Mouse (Mus musculus) thymus, postnatal 25 days (tissue): ENCODE data around the gene Commd9.

Experiments used
- DNase-seq: peaks from one replicate; pipeline ENCODE4 v3.0.0; 2022

The Commd9 gene

GRCm38 (mm10) chr2:101909326-101910080 lies 23.5 kb downstream of the Commd9 start:
- no peak for DNase-seq

DNA sequence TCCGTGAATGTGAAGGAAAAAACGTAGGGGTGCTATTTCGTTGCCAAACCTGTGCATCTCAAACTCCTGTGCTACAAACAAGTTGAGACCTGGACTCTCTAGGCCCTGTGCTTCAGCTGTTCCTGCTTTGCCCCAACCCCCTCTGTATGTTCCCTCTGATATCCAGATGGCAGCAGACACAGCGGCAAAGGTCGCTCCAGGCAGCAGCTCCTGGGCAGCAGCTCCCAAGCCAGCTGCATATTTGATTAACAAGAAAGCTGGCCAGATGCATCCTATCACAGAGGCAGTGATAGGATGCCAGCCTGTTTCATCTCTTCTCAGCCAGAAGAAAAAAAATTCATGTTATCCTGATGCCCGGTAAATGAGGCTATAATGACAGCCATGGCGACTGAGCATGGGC lies 32.5 kb downstream of the Commd9 start:
- no peak for DNase-seq

DNA sequence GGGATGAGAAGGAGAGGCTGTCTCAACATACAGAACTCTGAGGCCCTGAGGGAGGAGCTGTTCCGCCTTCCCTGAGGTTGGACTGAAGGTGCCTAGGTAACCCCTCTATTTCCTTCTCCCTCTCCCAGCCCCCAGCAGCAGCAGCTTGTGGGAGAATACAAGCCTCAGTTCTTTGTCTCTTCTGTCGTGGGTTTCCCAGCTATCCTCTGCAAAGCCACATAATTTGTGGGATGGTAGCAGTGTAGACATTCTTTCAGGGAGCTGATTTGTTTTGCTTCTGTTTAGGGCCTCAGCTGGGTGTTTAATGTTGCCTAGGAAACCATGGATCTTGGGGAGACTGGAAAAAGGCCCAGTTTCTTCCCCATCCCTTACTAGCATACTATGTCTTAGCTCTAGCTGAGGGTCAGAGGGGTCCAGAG lies 34.1 kb downstream of the Commd9 start:
- DNase-seq, result no peak

DNA sequence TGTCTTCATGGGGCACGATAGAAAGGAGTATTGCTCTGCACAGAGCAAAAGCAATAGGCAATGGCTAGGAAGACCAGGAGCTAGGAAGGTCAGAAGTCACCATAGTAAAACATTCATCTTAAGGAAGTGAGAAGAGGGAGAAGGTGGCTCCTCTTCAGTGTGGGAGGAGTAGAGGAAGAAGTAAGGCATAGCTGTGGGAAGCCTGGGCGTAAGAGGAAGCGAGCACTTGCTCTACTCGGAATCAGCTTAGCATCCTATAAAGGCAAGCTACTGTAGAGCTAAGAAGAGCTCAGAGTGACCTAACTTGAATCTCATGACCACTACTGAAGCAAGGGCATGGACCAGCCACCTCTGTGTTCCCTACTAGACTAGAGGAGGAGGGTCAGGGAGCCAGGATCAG lies 36.3 kb downstream of the Commd9 start:
- no peak for DNase-seq

GRCm38 (mm10) chr2:101923181-101923580 lies 37.1 kb downstream of the Commd9 start:
- DNase-seq, result no peak

DNA sequence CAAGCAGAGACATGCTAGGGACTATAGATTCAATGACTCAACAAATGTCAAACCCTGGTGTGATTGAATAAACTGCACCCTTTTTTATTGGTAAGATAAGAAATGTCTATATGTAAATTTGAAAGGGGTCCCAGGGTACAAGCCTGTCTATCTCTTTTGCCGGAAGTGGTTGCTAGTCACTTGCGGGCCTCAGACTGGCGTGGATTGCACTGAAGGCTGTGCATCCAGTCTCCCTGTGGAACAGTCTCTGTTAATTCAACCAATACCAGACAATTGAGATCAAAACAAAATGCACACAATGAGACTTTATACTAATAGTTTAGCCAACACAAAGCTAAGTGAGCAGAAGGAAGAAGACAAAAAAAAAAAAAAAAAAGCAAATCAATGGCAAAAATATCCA lies 39.1 kb downstream of the Commd9 start:
- DNase-seq, result no peak

- no peak for DNase-seq
These were observed 39.6 kb downstream of the Commd9 start for GRCm38 (mm10) chr2:101925591-101926188.

DNA sequence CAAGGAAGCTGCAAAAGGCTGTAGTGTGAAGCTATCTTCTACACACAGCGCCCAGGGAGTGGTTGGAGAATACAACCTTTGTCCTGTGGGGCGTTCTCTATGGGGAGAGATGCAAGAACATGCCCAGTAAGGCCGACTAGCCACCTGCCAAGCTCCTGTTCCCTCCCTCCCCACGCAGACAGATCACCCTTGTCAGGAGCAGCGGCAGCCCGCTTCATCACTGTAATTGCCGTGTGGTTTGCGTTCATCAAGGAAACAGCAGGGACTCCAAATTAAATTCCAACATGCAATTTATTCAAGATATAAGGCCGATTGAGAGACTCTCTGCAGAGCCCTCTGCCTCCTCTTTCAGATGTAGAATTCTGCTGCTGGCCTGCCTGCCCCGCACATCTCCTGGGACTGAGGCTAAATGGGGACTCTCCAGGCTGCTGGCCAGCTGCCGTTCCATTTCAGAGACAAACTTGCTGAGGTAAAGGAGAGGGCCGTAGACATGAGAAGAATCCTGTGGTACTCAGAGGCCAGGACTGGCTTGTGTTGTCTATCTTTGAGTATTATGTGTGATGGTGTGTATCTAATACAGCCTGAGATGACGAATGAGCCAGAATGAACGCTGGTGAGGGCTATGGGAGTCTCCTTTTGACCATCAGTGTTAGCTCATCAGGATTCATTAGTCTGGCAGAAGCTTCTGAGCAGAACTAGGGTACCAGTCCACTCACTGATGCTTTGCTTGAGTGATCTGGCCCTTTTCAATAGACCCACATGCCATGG lies 46.3 kb downstream of the Commd9 start:
- DNase-seq, result no peak

DNA sequence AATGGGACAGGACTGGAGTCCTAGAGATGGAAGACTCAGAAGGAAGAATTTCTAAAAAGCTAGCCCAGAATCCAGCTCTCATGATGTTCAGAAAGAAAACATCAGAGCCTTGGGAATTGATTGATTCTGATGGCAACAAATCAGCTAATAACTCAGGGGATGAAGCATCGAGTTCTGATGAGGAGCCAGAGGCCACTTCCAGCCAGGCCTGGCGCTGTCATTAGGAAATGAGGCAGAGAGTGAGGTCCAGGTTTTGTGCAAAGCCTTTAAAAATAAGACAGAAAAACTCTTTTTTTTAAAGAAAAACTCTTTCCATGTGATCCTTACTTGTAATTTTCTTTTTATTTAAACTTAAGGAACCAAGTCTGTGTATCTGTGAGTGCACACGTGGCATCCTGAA lies 47.3 kb downstream of the Commd9 start:
- DNase-seq, result no peak

- DNase-seq, result no peak
These were observed 49.0 kb downstream of the Commd9 start for GRCm38 (mm10) chr2:101935006-101935405.

DNA sequence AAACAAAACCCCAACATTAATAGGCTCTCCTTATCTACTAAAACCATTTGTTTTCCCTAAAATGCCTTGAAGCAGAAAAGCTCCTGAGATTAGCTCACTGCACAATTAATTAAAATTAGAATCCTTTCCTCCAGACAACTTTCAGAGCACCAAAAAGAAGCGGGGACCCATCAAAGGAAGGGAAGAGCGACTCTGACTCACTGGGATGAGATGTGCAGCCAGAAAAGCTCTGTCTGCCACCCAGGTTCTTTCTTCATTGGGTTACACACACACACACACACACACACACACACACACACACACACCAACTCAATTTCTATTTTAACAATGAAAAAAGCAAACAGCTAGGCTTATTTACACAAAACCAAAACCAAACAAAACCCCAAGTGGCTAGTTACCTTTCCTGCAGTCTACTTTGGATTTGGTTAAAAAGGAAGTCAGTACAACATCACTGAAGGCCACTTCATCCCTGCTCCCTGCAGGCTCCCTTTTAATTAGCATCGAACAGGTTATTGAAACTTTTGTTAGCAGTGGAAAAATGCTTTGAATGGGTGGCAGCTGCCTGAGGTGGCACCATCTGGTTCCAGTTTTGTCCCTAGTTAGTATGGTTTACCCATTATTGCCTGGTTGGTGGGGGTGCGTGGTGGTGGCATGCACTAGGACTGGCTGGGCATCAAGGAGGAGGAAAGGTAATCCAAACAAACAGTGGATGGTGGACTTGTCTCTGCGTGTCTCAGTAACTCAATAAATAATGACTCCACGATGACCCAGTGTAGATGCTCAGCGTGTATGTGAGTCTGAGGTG lies 64.9 kb downstream of the Commd9 start:
- no peak for DNase-seq
